Mouse (Mus musculus): ENCODE results near the gene Rassf8. TPM values are rescaled to one million over a fixed set of nuclear protein-coding genes. Genes with fewer than 3 reads are reported as not detected.

Rassf8 gene
- 11.9 and 20.1 TPM in 2 replicates for polyA plus RNA-seq (2012; rRNA removed)

GRCm38 (mm10) chr6:145746132-145746849 lies at the start of gene Rassf8:
Rassf8 (plus strand) TSS chr6:145746748.

DNA sequence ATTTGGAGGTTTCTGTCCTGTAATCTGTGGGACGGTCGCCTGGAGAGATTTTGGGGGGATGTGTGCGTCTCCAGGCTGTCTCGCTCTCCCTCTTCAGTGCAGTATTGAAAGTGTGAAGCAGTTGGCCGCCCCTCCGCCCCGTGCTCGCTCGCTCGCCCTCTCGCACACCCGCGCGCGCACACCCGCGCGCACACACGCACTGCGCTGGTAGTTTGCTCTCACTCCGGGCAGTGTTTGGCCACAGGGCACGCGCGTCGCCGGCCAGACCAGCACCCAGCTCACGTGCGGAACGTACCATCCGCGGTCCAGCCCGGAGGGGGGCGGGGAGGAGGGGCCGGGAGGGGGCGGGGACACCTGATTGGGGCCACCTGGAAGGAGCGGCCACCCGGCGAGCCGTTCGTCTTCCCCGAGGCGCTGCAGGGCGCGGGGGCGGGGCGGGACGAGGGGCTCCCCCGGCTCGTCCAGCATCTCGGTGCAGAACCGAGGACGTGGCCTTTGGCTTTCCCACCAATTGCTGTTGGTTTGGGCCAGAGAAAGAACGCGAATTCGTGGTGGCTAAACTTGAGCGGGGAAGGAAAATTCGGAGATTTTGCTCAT lies 118.8 kb downstream of the Rassf8 start, which contains the start of gene Bhlhe41:
TSS of gene Bhlhe41 (minus strand) at position 270 of the 597 bp plus-strand sequence.

Other genes starting within 250 kb of the Rassf8 start
- 0.82 and 1.3 TPM in 2 replicates for gene Lmntd1, start 132.4 kb upstream of the Rassf8 start, polyA plus RNA-seq (2012; rRNA removed)
- not detected in 2 replicates for gene Tuba3b, start 131.0 kb upstream of the Rassf8 start, polyA plus RNA-seq (2012; rRNA removed)
- 1.5 and 2.4 TPM in 2 replicates for gene Bhlhe41, start 118.8 kb downstream of the Rassf8 start, polyA plus RNA-seq (2012; rRNA removed)
- gene Sspn, start 184.9 kb downstream of the Rassf8 start, polyA plus RNA-seq (2012; rRNA removed), result 1.4 and 2.9 TPM in 2 replicates